Mouse (Mus musculus): Measurements from ENCODE around the gene Acsf3.

- TF ChIP-seq EP300 (IDR thresholded peaks at IDR 0.05; ENCODE audit: low read depth) (no peak), CTCF (IDR thresholded peaks at IDR 0.05; ENCODE audit: low read depth) (no peak)
These were observed 36.1 kb upstream of the Acsf3 start for GRCm38 (mm10) chr8:122739102-122739725.

Measured in liver, postnatal 0 days (tissue).